Mouse (Mus musculus) forebrain, postnatal 0 days (tissue): Measurements from ENCODE around the gene E130309D02Rik. TPM values are rescaled to one million over a fixed set of nuclear protein-coding genes. Genes with fewer than 3 reads are reported as not detected.

Experiments
- ATAC-seq: fragments of 200-750 bp; cut with Nextera tagmentation; 2 replicates; pipeline ENCODE4 v1.8.0; 2017; ENCODE audit warnings: mild to moderate bottlenecking, moderate library complexity
- DNase-seq: peaks from one replicate; pipeline ENCODE4 v3.0.0-alpha.2; 2015
- H3K27ac ChIP-seq: fragments of 300-500 bp; sonication (generic); 2 replicates; pipeline ENCODE4 v1.5.1; 2014; ENCODE audit warnings: low read depth, mild to moderate bottlenecking, antibody characterized with exemption, low read length, moderate library complexity, mixed read lengths
- H3K27me3 ChIP-seq: fragments of 300-500 bp; sonication (generic); 2 replicates; pipeline ENCODE4 v1.6.1; 2014; ENCODE audit warnings: mild to moderate bottlenecking, low read length, mixed read lengths; ENCODE audit not compliant: insufficient read depth
- H3K36me3 ChIP-seq: fragments of 300-500 bp; sonication (generic); 2 replicates; pipeline ENCODE4 v1.6.1; 2014; ENCODE audit warnings: mild to moderate bottlenecking, moderate library complexity; ENCODE audit not compliant: insufficient read depth
- H3K4me1 ChIP-seq: fragments of 300-500 bp; sonication (generic); 2 replicates; pipeline ENCODE4 v1.6.1; 2014; ENCODE audit warnings: antibody characterized with exemption; ENCODE audit not compliant: insufficient read depth
- H3K4me2 ChIP-seq: fragments of 300-500 bp; sonication (generic); 2 replicates; pipeline ENCODE4 v1.6.1; 2014; ENCODE audit warnings: low read depth, mild to moderate bottlenecking, moderate library complexity
- H3K4me3 ChIP-seq: fragments of 300-500 bp; sonication (generic); 2 replicates; pipeline ENCODE4 v1.5.1; 2014; ENCODE audit warnings: low read depth, low read length, mixed read lengths
- H3K9ac ChIP-seq: fragments of 300-500 bp; sonication (generic); 2 replicates; pipeline ENCODE4 v1.6.1; 2014; ENCODE audit warnings: mild to moderate bottlenecking
- H3K9me3 ChIP-seq: fragments of 300-500 bp; sonication (generic); 2 replicates; pipeline ENCODE4 v1.6.1; 2016; ENCODE audit warnings: low read length
- CTCF ChIP-seq: sonication (generic); IDR thresholded peaks from 2 replicates; pipeline ENCODE4 v1.5.1; 2016; ENCODE audit warnings: antibody characterized with exemption, control low read depth, low read depth
- WGBS: fragments of 180-500 bp; shearing (Covaris S2); extraction: QIAGEN DNeasy Blood & Tissue Kit; methylation state at CpG from one replicate; pipeline ENCODE4 v1.1.7; 2014; 5-methylcytosine and 5-hydroxymethylcytosine counted together
- polyA plus RNA-seq: library from polyadenylated mRNA; unstranded; fragments of >200 nt; fragmentation: Nextera tagmentation; extraction: Ambion mirVana; gene quantifications from 2 replicates; pipeline ENCODE4 v1.2.1, GENCODE M21; 2015
- total RNA-seq: library from RNA; depleted of rRNA; stranded (reverse); fragments of >200 nt; gene quantifications from 2 replicates; pipeline ENCODE4 v1.2.3, GENCODE M21; 2014

Gene E130309D02Rik
- total and polyA plus RNA-seq, 2 experiments from 2014 or later, result 29.2 to 44.7 TPM

- Histone ChIP-seq H3K27ac (no peak overlapping the region), H3K27me3 (no peaks in the 10 kb centered on the region), H3K36me3 (peaks cover 61% of the 10 kb centered on the region), H3K4me2 (no peak overlapping the region), H3K4me3 (no peak overlapping the region), H3K9me3 (no peaks in the 10 kb centered on the region), H3K4me1 (peaks cover 7% of the 10 kb centered on the region; the same call in 1 of the 2 replicates), H3K9ac (no peak overlapping the region)
- 64% methylated on average over 8 of the region's 8 CpGs for WGBS
- TF ChIP-seq CTCF, result peak; percentile 83
- ATAC-seq, result no peak
- DNase-seq, result peak; percentile 81
Observed at GRCm38 (mm10) chr5:143311886-143312285, 3.3 kb downstream of the E130309D02Rik start.

- Histone ChIP-seq H3K27me3 (no peaks in the 10 kb centered on the region), H3K36me3 (peaks cover 72% of the 10 kb centered on the region), H3K4me3 (no peak overlapping the region), H3K4me2 (no peak overlapping the region), H3K9ac (no peak overlapping the region), H3K9me3 (no peaks in the 10 kb centered on the region), H3K4me1 (peaks cover 7% of the 10 kb centered on the region; the same call in 1 of the 2 replicates), H3K27ac (no peak overlapping the region)
- WGBS, result 97% methylated on average over 7 of the region's 7 CpGs
- no peak for TF ChIP-seq CTCF
- no peak for ATAC-seq
- no peak for DNase-seq
Observed at GRCm38 (mm10) chr5:143309916-143310315, 5.2 kb downstream of the E130309D02Rik start.

- Histone ChIP-seq H3K9me3 (no peaks in the 10 kb centered on the region), H3K4me2 (no peak overlapping the region), H3K4me3 (no peak overlapping the region), H3K4me1 (peaks cover 5% of the 10 kb centered on the region; the same call in 1 of the 2 replicates), H3K27ac (no peak overlapping the region), H3K36me3 (peaks cover 80% of the 10 kb centered on the region), H3K27me3 (no peaks in the 10 kb centered on the region), H3K9ac (no peak overlapping the region)
- no peak for ATAC-seq
- TF ChIP-seq CTCF, result no peak
- DNase-seq, result no peak
- 95% methylated on average over 5 of the region's 5 CpGs for WGBS
Observed at GRCm38 (mm10) chr5:143308825-143309224, 6.3 kb downstream of the E130309D02Rik start.

- no peak overlapping the region for H3K27ac ChIP-seq
- WGBS, result 90% methylated on average over 7 of the region's 7 CpGs
- no peaks in the 10 kb centered on the region for H3K9me3 ChIP-seq
- DNase-seq (no peak), ATAC-seq (no peak)
- H3K4me3 ChIP-seq, result no peak overlapping the region
- no peaks in the 10 kb centered on the region for H3K4me1 ChIP-seq
- no peak overlapping the region for H3K4me2 ChIP-seq
- no peak for TF ChIP-seq CTCF
- H3K36me3 ChIP-seq, result peaks cover 84% of the 10 kb centered on the region
- H3K27me3 ChIP-seq, result no peaks in the 10 kb centered on the region
- no peak overlapping the region for H3K9ac ChIP-seq
Observed at GRCm38 (mm10) chr5:143304251-143304650, 10.9 kb downstream of the E130309D02Rik start.

- no peaks in the 10 kb centered on the region for H3K9me3 ChIP-seq
- ATAC-seq (no peak), DNase-seq (no peak)
- peaks cover 59% of the 10 kb centered on the region for H3K36me3 ChIP-seq
- H3K27ac ChIP-seq, result no peak overlapping the region
- H3K9ac ChIP-seq, result no peak overlapping the region
- H3K4me2 ChIP-seq, result no peak overlapping the region
- TF ChIP-seq CTCF, result peak; percentile 56
- H3K4me1 ChIP-seq, result no peaks in the 10 kb centered on the region
- WGBS, result 80% methylated on average over 8 of the region's 8 CpGs
- no peak overlapping the region for H3K4me3 ChIP-seq
- H3K27me3 ChIP-seq, result no peaks in the 10 kb centered on the region
Observed at GRCm38 (mm10) chr5:143301296-143301695, 13.9 kb downstream of the E130309D02Rik start.

GRCm38 (mm10) chr5:143299686-143300085 lies 15.5 kb downstream of the E130309D02Rik start:
- Histone ChIP-seq H3K4me1 (no peaks in the 10 kb centered on the region), H3K9me3 (no peaks in the 10 kb centered on the region), H3K4me2 (no peak overlapping the region), H3K36me3 (peaks cover 43% of the 10 kb centered on the region), H3K27ac (no peak overlapping the region), H3K9ac (no peak overlapping the region), H3K27me3 (no peaks in the 10 kb centered on the region), H3K4me3 (no peak overlapping the region)
- DNase-seq, result peak; percentile 60
- no peak for ATAC-seq
- WGBS, result 91% methylated on average over 4 of the region's 4 CpGs
- peak; percentile 80 for TF ChIP-seq CTCF

- no peak for DNase-seq
- TF ChIP-seq CTCF, result peak; percentile 39
- ATAC-seq, result no peak
- 94% methylated on average over 7 of the region's 7 CpGs for WGBS
- H3K9me3 ChIP-seq, result no peaks in the 10 kb centered on the region
- H3K27ac ChIP-seq, result no peak overlapping the region
- H3K9ac ChIP-seq, result no peak overlapping the region
- H3K36me3 ChIP-seq, result peaks cover 34% of the 10 kb centered on the region
- H3K4me1 ChIP-seq, result no peaks in the 10 kb centered on the region
- H3K4me3 ChIP-seq, result no peak overlapping the region
- no peak overlapping the region for H3K4me2 ChIP-seq
- no peaks in the 10 kb centered on the region for H3K27me3 ChIP-seq
Observed at GRCm38 (mm10) chr5:143298391-143298790, 16.8 kb downstream of the E130309D02Rik start.
